Mouse (Mus musculus): ENCODE results near the gene Ndufb11. TPM values are rescaled to one million over a fixed set of nuclear protein-coding genes. Genes with fewer than 3 reads are reported as not detected.
A peak's percentile ranks its signal among the peaks of the same experiment; 100 is the strongest.

The Ndufb11 gene
- 222 and 231 TPM in 2 replicates for polyA plus RNA-seq (2015; fragmentation: Nextera tagmentation; extraction: Ambion mirVana)

- H3K27me3 ChIP-seq: no peaks in the 10 kb centered on the region
- no peaks in the 10 kb centered on the region for H3K4me1 ChIP-seq
- peak within 1 kb of the TSS; percentile 50 for H3K9ac ChIP-seq
- peak; percentile 96 for ATAC-seq (ENCODE audit: insufficient number of reproducible peaks, low FRiP score, low TSS enrichment, low read depth)
- H3K4me3 ChIP-seq (replicated peaks): peak within 1 kb of the TSS; percentile 61
- peak within 1 kb of the TSS; percentile 48 for H3K4me2 ChIP-seq (replicated peaks)
- 0 out of 2 replicates have a peak, but pooled peaks cover 4% of the 10 kb centered on the region for H3K36me3 ChIP-seq
- no peaks in the 10 kb centered on the region for H3K9me3 ChIP-seq (replicated peaks)
- 14% methylated on average over 46 of the region's 49 CpGs for WGBS
- H3K27ac ChIP-seq (replicated peaks): peak within 1 kb of the TSS; percentile 93
Observed at GRCm38 (mm10) chrX:20617176-20617902, at the start of gene Ndufb11, which contains the start of gene Rbm10. TSS of gene Ndufb11 (minus strand) at chrX:20617619. TSS of gene Rbm10 (plus strand) at chrX:20617503.

GRCm38 (mm10) chrX:20663444-20663790 lies 46.0 kb upstream of the Ndufb11 start:
- H3K36me3 ChIP-seq: no peaks in the 10 kb centered on the region
- 13% methylated on average over 9 of the region's 9 CpGs for WGBS
- H3K4me2 ChIP-seq (replicated peaks): peak overlapping the region; percentile 56
- ATAC-seq (ENCODE audit: insufficient number of reproducible peaks, low FRiP score, low TSS enrichment, low read depth): 0 out of 2 replicates have a peak, but pooled peaks have one; percentile 9
- no peaks in the 10 kb centered on the region for H3K9me3 ChIP-seq (replicated peaks)
- peak overlapping the region; percentile 61 for H3K4me3 ChIP-seq (replicated peaks)
- peaks cover 3% of the 10 kb centered on the region; the same call in 1 of the 2 replicates for H3K4me1 ChIP-seq
- 0 out of 2 replicates have a peak overlapping the region, but pooled peaks have one; percentile 34 for H3K27ac ChIP-seq (replicated peaks)
- peak overlapping the region; percentile 39 for H3K9ac ChIP-seq
- no peaks in the 10 kb centered on the region for H3K27me3 ChIP-seq

- H3K4me2 ChIP-seq (replicated peaks): peak overlapping the region; percentile 56
- 16% methylated on average over 27 of the region's 28 CpGs for WGBS
- H3K27ac ChIP-seq (replicated peaks): peak overlapping the region; percentile 83
- H3K27me3 ChIP-seq: no peaks in the 10 kb centered on the region
- H3K4me3 ChIP-seq (replicated peaks): peak overlapping the region; percentile 61
- ATAC-seq (ENCODE audit: insufficient number of reproducible peaks, low FRiP score, low TSS enrichment, low read depth): peak; percentile 88
- no peaks in the 10 kb centered on the region for H3K36me3 ChIP-seq
- H3K9me3 ChIP-seq (replicated peaks): no peaks in the 10 kb centered on the region
- peaks cover 3% of the 10 kb centered on the region; the same call in 1 of the 2 replicates for H3K4me1 ChIP-seq
- peak overlapping the region; percentile 39 for H3K9ac ChIP-seq
Observed at GRCm38 (mm10) chrX:20662716-20663443, 45.5 kb upstream of the Ndufb11 start.

GRCm38 (mm10) chrX:20662317-20662715 lies 44.9 kb upstream of the Ndufb11 start:
- WGBS: 28% methylated on average over 5 of the region's 5 CpGs

GRCm38 (mm10) chrX:20658891-20659406 lies 41.5 kb upstream of the Ndufb11 start:
- H3K27me3 ChIP-seq: no peaks in the 10 kb centered on the region
- ATAC-seq (ENCODE audit: insufficient number of reproducible peaks, low FRiP score, low TSS enrichment, low read depth): no peak
- 14% methylated on average over 24 of the region's 24 CpGs for WGBS
- H3K36me3 ChIP-seq: no peaks in the 10 kb centered on the region
- H3K4me3 ChIP-seq (replicated peaks): peak overlapping the region; percentile 52
- peak overlapping the region; percentile 71 for H3K4me2 ChIP-seq (replicated peaks)
- peak overlapping the region; percentile 23; the same call in 1 of the 2 replicates for H3K9ac ChIP-seq
- peak overlapping the region; percentile 79; the same call in 1 of the 2 replicates for H3K27ac ChIP-seq (replicated peaks)
- H3K9me3 ChIP-seq (replicated peaks): no peaks in the 10 kb centered on the region
- peaks cover 3% of the 10 kb centered on the region; the same call in 1 of the 2 replicates for H3K4me1 ChIP-seq

More at GRCm38 (mm10) chrX:20662317-20662715, 44.9 kb upstream of the Ndufb11 start:
- ATAC-seq (ENCODE audit: insufficient number of reproducible peaks, low FRiP score, low TSS enrichment, low read depth): no peak
- H3K27ac ChIP-seq (replicated peaks): 0 out of 2 replicates have a peak overlapping the region, but pooled peaks have one; percentile 22
- H3K9ac ChIP-seq: no peak overlapping the region
- H3K4me2 ChIP-seq (replicated peaks): no peak overlapping the region
- peaks cover 3% of the 10 kb centered on the region; the same call in 1 of the 2 replicates for H3K4me1 ChIP-seq
- peak overlapping the region; percentile 61; the same call in 1 of the 2 replicates for H3K4me3 ChIP-seq (replicated peaks)
- no peaks in the 10 kb centered on the region for H3K36me3 ChIP-seq
- no peaks in the 10 kb centered on the region for H3K27me3 ChIP-seq
- H3K9me3 ChIP-seq (replicated peaks): no peaks in the 10 kb centered on the region

- H3K9me3 ChIP-seq (replicated peaks): no peaks in the 10 kb centered on the region
- peaks cover 3% of the 10 kb centered on the region; the same call in 1 of the 2 replicates for H3K4me1 ChIP-seq
- peak within 1 kb of the TSS; percentile 23; the same call in 1 of the 2 replicates for H3K9ac ChIP-seq
- H3K4me3 ChIP-seq (replicated peaks): peak within 1 kb of the TSS; percentile 52
- H3K36me3 ChIP-seq: no peaks in the 10 kb centered on the region
- 16% methylated on average over 27 of the region's 27 CpGs for WGBS
- H3K27me3 ChIP-seq: no peaks in the 10 kb centered on the region
- peak; percentile 88 for ATAC-seq (ENCODE audit: insufficient number of reproducible peaks, low FRiP score, low TSS enrichment, low read depth)
- H3K4me2 ChIP-seq (replicated peaks): peak within 1 kb of the TSS; percentile 71
- H3K27ac ChIP-seq (replicated peaks): peak within 1 kb of the TSS; percentile 79
Observed at GRCm38 (mm10) chrX:20658026-20658652, 40.7 kb upstream of the Ndufb11 start, which contains the start of gene Uba1. TSS of gene Uba1 (plus strand) at chrX:20658326.

GRCm38 (mm10) chrX:20657593-20657992 lies 40.2 kb upstream of the Ndufb11 start:
- peak overlapping the region; percentile 52 for H3K4me3 ChIP-seq (replicated peaks)
- peaks cover 3% of the 10 kb centered on the region; the same call in 1 of the 2 replicates for H3K4me1 ChIP-seq
- no peak for ATAC-seq (ENCODE audit: insufficient number of reproducible peaks, low FRiP score, low TSS enrichment, low read depth)
- no peaks in the 10 kb centered on the region for H3K9me3 ChIP-seq (replicated peaks)
- H3K36me3 ChIP-seq: no peaks in the 10 kb centered on the region
- peak overlapping the region; percentile 71 for H3K4me2 ChIP-seq (replicated peaks)
- no peaks in the 10 kb centered on the region for H3K27me3 ChIP-seq
- WGBS: 35% methylated on average over 5 of the region's 5 CpGs
- no peak overlapping the region for H3K9ac ChIP-seq
- H3K27ac ChIP-seq (replicated peaks): no peak overlapping the region

GRCm38 (mm10) chrX:20644780-20645179 lies 27.4 kb upstream of the Ndufb11 start:
- WGBS: 84% methylated on average over 5 of the region's 5 CpGs
- Histone ChIP-seq H3K4me3 (replicated peaks) (no peak overlapping the region), H3K9me3 (replicated peaks) (no peaks in the 10 kb centered on the region), H3K4me1 (no peaks in the 10 kb centered on the region), H3K27ac (replicated peaks) (no peak overlapping the region), H3K27me3 (no peaks in the 10 kb centered on the region), H3K36me3 (peaks cover 29% of the 10 kb centered on the region), H3K4me2 (replicated peaks) (no peak overlapping the region), H3K9ac (no peak overlapping the region)
- ATAC-seq (ENCODE audit: insufficient number of reproducible peaks, low FRiP score, low TSS enrichment, low read depth): no peak

- Histone ChIP-seq H3K36me3 (peaks cover 15% of the 10 kb centered on the region), H3K4me3 (replicated peaks) (no peak overlapping the region), H3K27me3 (no peaks in the 10 kb centered on the region), H3K4me1 (no peaks in the 10 kb centered on the region), H3K4me2 (replicated peaks) (no peak overlapping the region), H3K9me3 (replicated peaks) (no peaks in the 10 kb centered on the region), H3K9ac (no peak overlapping the region), H3K27ac (replicated peaks) (no peak overlapping the region)
- WGBS: 97% methylated on average over 2 of the region's 2 CpGs
- ATAC-seq (ENCODE audit: insufficient number of reproducible peaks, low FRiP score, low TSS enrichment, low read depth): no peak
Observed at GRCm38 (mm10) chrX:20638141-20638540, 20.7 kb upstream of the Ndufb11 start.

- Histone ChIP-seq H3K4me2 (replicated peaks) (peak overlapping the region; percentile 48), H3K27me3 (no peaks in the 10 kb centered on the region), H3K9ac (peak overlapping the region; percentile 48), H3K36me3 (0 out of 2 replicates have a peak, but pooled peaks cover 4% of the 10 kb centered on the region), H3K4me3 (replicated peaks) (peak overlapping the region; percentile 61), H3K4me1 (no peaks in the 10 kb centered on the region), H3K27ac (replicated peaks) (peak overlapping the region; percentile 93), H3K9me3 (replicated peaks) (no peaks in the 10 kb centered on the region)
- WGBS: 30% methylated on average over 31 of the region's 31 CpGs
- peak; percentile 58 for ATAC-seq (ENCODE audit: insufficient number of reproducible peaks, low FRiP score, low TSS enrichment, low read depth)
Observed at GRCm38 (mm10) chrX:20617903-20618399, 532 bp upstream of the Ndufb11 start.
